Mouse (Mus musculus) bone marrow, adult 2 months (tissue): Measurements from ENCODE around the gene Olfr145.

Experiments used
- CTCF ChIP-seq: fragments of 200-500 bp; IDR thresholded peaks from 2 replicates; pipeline ENCODE4 v1.5.1; 2011; ENCODE audit warnings: low read length, control low read depth; ENCODE audit not compliant: control insufficient read depth, insufficient read depth
- POLR2A ChIP-seq: fragments of 200-500 bp; IDR thresholded peaks from 2 replicates; pipeline ENCODE4 v1.6.1; 2011; ENCODE audit warnings: low read depth, mild to moderate bottlenecking, control low read depth, low read length, borderline replicate concordance; ENCODE audit not compliant: control insufficient read depth

- TF ChIP-seq CTCF (no peak), POLR2A (no peak)
Measured at GRCm38 (mm10) chr9:37905555-37905954, 9.0 kb downstream of the Olfr145 start.
